Mouse (Mus musculus): ENCODE results near the gene Mex3b. TPM values are rescaled to one million over a fixed set of nuclear protein-coding genes. Genes with fewer than 3 reads are reported as not detected.
A peak's percentile ranks its signal among the peaks of the same experiment; 100 is the strongest.

Gene Mex3b
- polyA plus RNA-seq, 1 experiment from 2014 or later = 2.8 TPM

DNA sequence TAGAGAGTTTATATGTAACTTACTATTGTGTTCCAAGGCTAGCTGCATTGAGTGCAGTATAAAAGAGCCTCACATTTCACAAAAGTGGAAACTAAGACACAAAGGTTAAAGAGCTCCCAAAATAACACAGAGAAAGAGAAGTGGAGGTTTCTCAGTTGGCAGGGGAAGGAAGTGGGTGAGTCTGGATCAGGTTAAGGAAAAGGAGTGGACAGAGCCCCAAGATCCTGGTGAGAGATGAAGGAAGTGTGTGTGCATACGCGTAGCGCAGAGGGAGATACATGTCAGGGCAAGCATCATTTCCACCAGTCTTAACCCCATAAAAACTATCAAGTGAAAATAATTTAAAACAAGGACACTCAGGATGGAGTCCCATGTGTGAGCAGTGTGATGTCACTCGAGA lies 15.5 kb upstream of the Mex3b start:
- H3K36me3 ChIP-seq (ENCODE audit: control insufficient read depth, insufficient read depth) = no peaks in the 10 kb centered on the region
- no peak overlapping the region for H3K9ac ChIP-seq (ENCODE audit: low read depth, low read length)
- TF ChIP-seq CTCF (IDR thresholded peaks at IDR 0.05; ENCODE audit: low read depth) = no peak
- H3K4me1 ChIP-seq (replicated peaks; ENCODE audit: control insufficient read depth, insufficient read depth, low read length) = no peaks in the 10 kb centered on the region
- no peaks in the 10 kb centered on the region for H3K9me3 ChIP-seq (ENCODE audit: control insufficient read depth)
- H3K4me3 ChIP-seq (ENCODE audit: low read depth, low read length) = no peak overlapping the region
- ATAC-seq = no peak
- WGBS = 90% methylated on average over 4 of the region's 4 CpGs
- no peaks in the 10 kb centered on the region for H3K27me3 ChIP-seq (replicated peaks; ENCODE audit: control insufficient read depth, insufficient read depth, low read length)
- no peak overlapping the region for H3K4me2 ChIP-seq (replicated peaks; ENCODE audit: low read depth)
- no peak overlapping the region for H3K27ac ChIP-seq (ENCODE audit: low read depth, low read length)

DNA sequence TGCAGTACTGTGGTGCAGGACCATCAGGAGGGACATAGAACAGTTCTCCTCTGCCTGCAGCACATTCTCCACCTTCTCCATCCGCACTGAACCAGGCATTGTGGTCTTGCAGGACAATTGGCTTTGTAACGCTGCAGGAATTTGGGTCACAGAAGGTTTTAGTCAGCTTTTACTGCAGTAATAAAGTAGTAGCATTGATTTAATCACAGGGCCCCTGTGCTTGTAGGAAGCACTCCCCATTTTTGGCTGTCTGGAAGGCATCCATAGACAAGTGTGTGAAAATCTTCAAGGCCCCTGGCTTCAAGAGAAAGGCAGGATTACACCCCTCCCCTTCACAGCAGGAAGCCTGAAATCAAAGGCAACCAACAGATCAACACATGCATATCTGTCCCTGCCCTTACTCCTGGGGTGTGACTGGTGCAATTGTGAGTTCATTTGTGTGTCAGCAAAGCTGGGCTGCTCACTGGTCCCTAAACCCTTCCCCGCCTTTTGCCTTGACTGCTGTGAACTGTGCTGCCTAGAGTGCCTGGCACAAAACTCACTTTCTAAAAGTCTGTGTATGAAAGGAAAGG lies 12.9 kb upstream of the Mex3b start:
- Histone ChIP-seq H3K36me3 (ENCODE audit: control insufficient read depth, insufficient read depth) (no peaks in the 10 kb centered on the region), H3K9ac (ENCODE audit: low read depth, low read length) (no peak overlapping the region), H3K4me3 (ENCODE audit: low read depth, low read length) (no peak overlapping the region), H3K27ac (ENCODE audit: low read depth, low read length) (no peak overlapping the region), H3K4me1 (replicated peaks; ENCODE audit: control insufficient read depth, insufficient read depth, low read length) (no peaks in the 10 kb centered on the region), H3K27me3 (replicated peaks; ENCODE audit: control insufficient read depth, insufficient read depth, low read length) (no peaks in the 10 kb centered on the region), H3K9me3 (ENCODE audit: control insufficient read depth) (no peaks in the 10 kb centered on the region), H3K4me2 (replicated peaks; ENCODE audit: low read depth) (no peak overlapping the region)
- WGBS = 50% methylated on average over 3 of the region's 3 CpGs
- TF ChIP-seq CTCF (IDR thresholded peaks at IDR 0.05; ENCODE audit: low read depth) = no peak
- no peak for ATAC-seq

GRCm38 (mm10) chr7:82858611-82859010 lies 8.5 kb upstream of the Mex3b start:
- no peak overlapping the region for H3K4me2 ChIP-seq (replicated peaks; ENCODE audit: low read depth)
- H3K9ac ChIP-seq (ENCODE audit: low read depth, low read length) = no peak overlapping the region
- ATAC-seq = no peak
- 26% methylated on average over 4 of the region's 4 CpGs for WGBS
- H3K36me3 ChIP-seq (ENCODE audit: control insufficient read depth, insufficient read depth) = no peaks in the 10 kb centered on the region
- no peaks in the 10 kb centered on the region for H3K4me1 ChIP-seq (replicated peaks; ENCODE audit: control insufficient read depth, insufficient read depth, low read length)
- TF ChIP-seq CTCF (IDR thresholded peaks at IDR 0.05; ENCODE audit: low read depth) = no peak
- no peaks in the 10 kb centered on the region for H3K9me3 ChIP-seq (ENCODE audit: control insufficient read depth)
- H3K4me3 ChIP-seq (ENCODE audit: low read depth, low read length) = no peak overlapping the region
- no peaks in the 10 kb centered on the region for H3K27me3 ChIP-seq (replicated peaks; ENCODE audit: control insufficient read depth, insufficient read depth, low read length)
- H3K27ac ChIP-seq (ENCODE audit: low read depth, low read length) = no peak overlapping the region

- Histone ChIP-seq H3K4me1 (replicated peaks; ENCODE audit: control insufficient read depth, insufficient read depth, low read length) (no peaks in the 10 kb centered on the region), H3K27me3 (replicated peaks; ENCODE audit: control insufficient read depth, insufficient read depth, low read length) (no peaks in the 10 kb centered on the region), H3K9me3 (ENCODE audit: control insufficient read depth) (no peaks in the 10 kb centered on the region), H3K9ac (ENCODE audit: low read depth, low read length) (no peak overlapping the region), H3K4me2 (replicated peaks; ENCODE audit: low read depth) (no peak overlapping the region), H3K36me3 (ENCODE audit: control insufficient read depth, insufficient read depth) (no peaks in the 10 kb centered on the region), H3K27ac (ENCODE audit: low read depth, low read length) (no peak overlapping the region), H3K4me3 (ENCODE audit: low read depth, low read length) (no peak overlapping the region)
- TF ChIP-seq CTCF (IDR thresholded peaks at IDR 0.05; ENCODE audit: low read depth) = no peak
- WGBS = 36% methylated on average over 2 of the region's 2 CpGs
- ATAC-seq = no peak
Measured at GRCm38 (mm10) chr7:82860626-82861025, 6.5 kb upstream of the Mex3b start.

DNA sequence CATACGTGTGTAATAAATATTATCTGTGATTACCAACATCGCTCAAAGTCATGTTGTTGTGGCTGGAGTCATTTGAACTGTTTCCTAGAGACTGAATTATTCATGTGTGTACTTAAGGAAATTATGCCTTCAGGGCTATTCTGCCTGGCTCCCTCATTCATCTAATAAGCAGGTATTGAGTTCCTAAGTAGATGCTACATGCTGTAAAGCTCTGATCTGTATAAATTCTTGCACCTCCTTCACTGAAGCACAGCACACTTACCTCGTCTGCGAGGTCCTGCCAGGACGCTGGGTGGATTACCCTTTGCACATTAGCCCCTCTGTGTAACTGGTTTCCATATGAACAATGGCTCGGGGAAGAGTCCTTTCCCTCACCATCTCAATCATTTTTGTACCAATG lies 3.8 kb upstream of the Mex3b start:
- no peak overlapping the region for H3K4me3 ChIP-seq (ENCODE audit: low read depth, low read length)
- 62% methylated on average over 6 of the region's 6 CpGs for WGBS
- peaks cover 2% of the 10 kb centered on the region; the same call in 1 of the 2 replicates for H3K27me3 ChIP-seq (replicated peaks; ENCODE audit: control insufficient read depth, insufficient read depth, low read length)
- H3K9ac ChIP-seq (ENCODE audit: low read depth, low read length) = no peak overlapping the region
- H3K4me2 ChIP-seq (replicated peaks; ENCODE audit: low read depth) = no peak overlapping the region
- ATAC-seq = no peak
- no peaks in the 10 kb centered on the region for H3K36me3 ChIP-seq (ENCODE audit: control insufficient read depth, insufficient read depth)
- H3K4me1 ChIP-seq (replicated peaks; ENCODE audit: control insufficient read depth, insufficient read depth, low read length) = no peaks in the 10 kb centered on the region
- no peak overlapping the region for H3K27ac ChIP-seq (ENCODE audit: low read depth, low read length)
- H3K9me3 ChIP-seq (ENCODE audit: control insufficient read depth) = no peaks in the 10 kb centered on the region
- no peak for TF ChIP-seq CTCF (IDR thresholded peaks at IDR 0.05; ENCODE audit: low read depth)

DNA sequence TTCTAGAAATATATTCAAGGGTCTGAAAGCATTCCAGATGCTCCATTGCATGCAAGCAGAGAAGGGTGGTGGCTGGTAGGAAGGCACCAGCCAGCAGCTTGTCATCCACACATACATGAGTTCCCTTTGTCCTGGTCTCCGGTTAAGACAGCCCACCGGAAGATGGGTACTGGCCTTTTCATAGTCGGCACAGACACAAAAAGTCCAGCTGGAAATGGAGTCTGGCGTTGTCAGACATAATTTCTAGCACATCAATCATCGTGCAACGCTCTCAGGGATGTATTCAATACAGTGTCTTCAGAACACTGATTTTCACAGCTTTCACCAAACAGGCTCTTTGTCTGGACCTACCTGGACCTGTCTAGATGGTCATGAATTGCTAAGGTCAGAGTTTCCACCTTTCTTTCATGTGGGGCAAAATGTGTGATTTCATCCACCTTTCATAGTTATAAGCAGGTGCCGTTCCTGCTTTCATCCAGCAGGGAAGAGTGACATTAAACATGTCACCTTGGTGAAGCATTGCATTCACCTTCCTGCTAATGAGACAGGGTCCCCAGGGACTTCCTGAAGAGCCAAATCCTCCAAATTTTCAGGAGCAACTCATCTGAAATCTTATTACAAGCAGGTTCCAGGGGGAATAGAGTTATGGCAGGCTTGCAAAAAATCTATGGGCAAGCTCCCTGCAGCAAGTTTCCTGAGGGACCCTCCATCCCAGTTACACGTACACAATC lies 2.7 kb upstream of the Mex3b start:
- Histone ChIP-seq H3K4me1 (replicated peaks; ENCODE audit: control insufficient read depth, insufficient read depth, low read length) (no peaks in the 10 kb centered on the region), H3K27ac (ENCODE audit: low read depth, low read length) (no peak overlapping the region), H3K9ac (ENCODE audit: low read depth, low read length) (no peak overlapping the region), H3K4me3 (ENCODE audit: low read depth, low read length) (no peak overlapping the region), H3K36me3 (ENCODE audit: control insufficient read depth, insufficient read depth) (no peaks in the 10 kb centered on the region), H3K9me3 (ENCODE audit: control insufficient read depth) (no peaks in the 10 kb centered on the region), H3K27me3 (replicated peaks; ENCODE audit: control insufficient read depth, insufficient read depth, low read length) (peaks cover 5% of the 10 kb centered on the region; the same call in 1 of the 2 replicates), H3K4me2 (replicated peaks; ENCODE audit: low read depth) (peak overlapping the region; percentile 96; the same call in 1 of the 2 replicates)
- no peak for ATAC-seq
- no peak for TF ChIP-seq CTCF (IDR thresholded peaks at IDR 0.05; ENCODE audit: low read depth)
- 63% methylated on average over 8 of the region's 8 CpGs for WGBS

Measured in intestine, postnatal 0 days (tissue).